Mouse (Mus musculus): Measurements from ENCODE around the gene Gdi2.
"Not testable (repeated sequence)": the region's sequence is repeated elsewhere in the genome, so short reads cannot be mapped to it uniquely, and the experiment has no call there.

DNA sequence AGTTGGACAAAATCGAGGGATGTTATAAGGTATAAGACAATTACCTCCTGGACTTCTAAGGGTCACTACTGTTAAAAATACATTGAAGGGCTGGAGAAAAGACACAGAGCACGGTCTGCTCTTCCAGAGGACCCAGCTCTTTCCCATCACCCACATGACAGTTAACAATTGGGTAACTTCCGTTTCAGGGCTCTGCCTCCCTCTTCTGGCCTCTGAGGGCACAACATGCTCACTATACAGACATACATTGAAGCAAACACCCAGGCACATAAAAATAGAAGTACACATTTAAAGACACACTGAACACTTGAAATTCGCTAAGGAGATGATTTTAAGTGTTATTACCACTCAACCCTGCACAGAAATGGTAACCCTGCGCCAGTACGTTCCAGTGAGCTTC lies 22.5 kb upstream of the Gdi2 start:
- peak; percentile 59 for TF ChIP-seq CTCF (IDR thresholded peaks at IDR 0.05)
- not testable (repeated sequence) for TF ChIP-seq EP300 (IDR thresholded peaks at IDR 0.05)

Measured in lung, postnatal 0 days (tissue).